Mouse (Mus musculus) bone marrow macrophage, adult 2 months (primary cell): ENCODE measurements around the gene Slc9c1. TPM values are rescaled to one million over a fixed set of nuclear protein-coding genes. Genes with fewer than 3 reads are reported as not detected.

Experiments used
- H3K27ac ChIP-seq: 2 replicates; pipeline ENCODE4 v1.5.1; 2012; ENCODE audit warnings: low read depth, low read length; ENCODE audit not compliant: insufficient read depth
- H3K4me1 ChIP-seq: 2 replicates; pipeline ENCODE4 v1.6.1; 2012; ENCODE audit warnings: low read length; ENCODE audit not compliant: control insufficient read depth, insufficient read depth
- H3K4me3 ChIP-seq: 2 replicates; pipeline ENCODE4 v1.5.1; 2012; ENCODE audit warnings: mild to moderate bottlenecking, low read length, moderate library complexity; ENCODE audit not compliant: insufficient read depth
- CTCF ChIP-seq: IDR thresholded peaks from 2 replicates; pipeline ENCODE4 v1.5.1; 2012; ENCODE audit warnings: low read depth, mild to moderate bottlenecking, low read length, moderate library complexity
- POLR2A ChIP-seq: IDR thresholded peaks from 2 replicates; pipeline ENCODE4 v1.6.1; 2012; ENCODE audit warnings: mild to moderate bottlenecking, low read depth, low read length, borderline replicate concordance
- polyA plus RNA-seq: library from polyadenylated mRNA; stranded (reverse); fragments of >200 nt; gene quantifications from 2 replicates; pipeline ENCODE4 v1.2.4, GENCODE M21; 2012; ENCODE audit not compliant: missing spikeins, insufficient read depth, insufficient read length

Slc9c1 gene
- polyA plus RNA-seq, 1 experiment, result not detected

DNA sequence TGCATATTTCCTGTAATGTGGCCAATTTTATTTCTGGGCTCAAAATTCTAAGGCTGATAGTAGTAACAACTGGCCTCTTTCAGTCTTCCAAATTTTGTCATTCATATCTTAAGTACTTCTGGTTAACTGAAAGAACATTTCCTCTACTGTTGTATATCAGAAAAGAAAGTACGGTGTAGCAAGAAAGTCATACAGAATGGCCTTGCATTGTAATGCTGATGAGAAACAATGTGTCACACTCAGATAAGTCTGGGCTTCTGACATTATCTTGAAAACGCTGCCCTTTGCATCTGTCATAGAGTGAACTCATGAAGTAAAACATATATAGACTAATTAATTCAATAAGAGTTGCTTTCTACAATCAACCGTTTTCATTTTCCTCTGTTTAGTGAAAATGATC is 37.2 kb downstream of the Slc9c1 start:
- Histone ChIP-seq H3K4me3 (no peak overlapping the region), H3K27ac (no peak overlapping the region)
- no peak for TF ChIP-seq CTCF
- no peak for TF ChIP-seq POLR2A

DNA sequence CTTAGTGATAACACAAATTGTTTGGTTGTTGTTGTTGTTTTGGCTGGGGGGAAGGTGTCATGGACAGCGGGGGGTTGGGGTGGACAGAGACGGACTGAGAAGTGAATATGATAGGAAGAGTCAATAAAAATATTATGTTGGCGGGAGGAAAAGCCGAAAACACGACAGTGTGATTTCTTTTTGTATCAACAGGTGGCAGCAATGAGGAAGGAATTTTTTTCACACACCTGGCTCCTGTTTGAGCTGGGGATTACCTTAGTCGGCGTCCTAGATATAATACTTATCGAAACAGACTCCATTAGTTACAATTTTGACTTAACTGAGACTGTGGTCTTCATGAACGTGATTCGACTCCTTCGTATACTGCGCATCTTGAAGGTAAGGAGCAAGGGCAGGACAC is 44.8 kb downstream of the Slc9c1 start:
- TF ChIP-seq POLR2A (no peak), CTCF (no peak)
- Histone ChIP-seq H3K27ac (no peak overlapping the region), H3K4me1 (no peaks in the 10 kb centered on the region), H3K4me3 (no peak overlapping the region)

More for the DNA sequence above, 37.2 kb downstream of the Slc9c1 start:
- H3K4me1 ChIP-seq, result no peaks in the 10 kb centered on the region

DNA sequence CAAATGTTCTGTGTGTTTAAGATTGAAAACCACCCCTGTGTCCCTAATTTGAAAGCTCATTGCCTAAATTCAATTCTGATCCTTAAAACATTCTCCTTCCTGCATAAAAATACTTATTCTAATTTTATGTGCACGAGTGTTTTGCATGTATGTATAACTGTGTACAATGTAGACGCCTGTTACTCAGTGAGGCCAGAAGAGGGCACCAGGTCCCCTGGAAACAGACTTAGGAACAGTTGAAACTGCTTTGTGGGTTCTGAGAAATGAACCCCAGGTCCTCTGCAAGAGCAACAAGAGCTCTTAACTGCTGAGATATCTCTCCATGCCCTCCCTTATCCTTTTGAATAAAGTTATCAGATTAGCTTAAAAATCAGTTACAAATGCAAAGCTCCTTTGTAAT is 47.4 kb downstream of the Slc9c1 start:
- Histone ChIP-seq H3K4me1 (no peaks in the 10 kb centered on the region), H3K27ac (no peak overlapping the region), H3K4me3 (no peak overlapping the region)
- TF ChIP-seq CTCF, result peak; percentile 11; the same call in 1 of the 2 replicates
- TF ChIP-seq POLR2A, result no peak

DNA sequence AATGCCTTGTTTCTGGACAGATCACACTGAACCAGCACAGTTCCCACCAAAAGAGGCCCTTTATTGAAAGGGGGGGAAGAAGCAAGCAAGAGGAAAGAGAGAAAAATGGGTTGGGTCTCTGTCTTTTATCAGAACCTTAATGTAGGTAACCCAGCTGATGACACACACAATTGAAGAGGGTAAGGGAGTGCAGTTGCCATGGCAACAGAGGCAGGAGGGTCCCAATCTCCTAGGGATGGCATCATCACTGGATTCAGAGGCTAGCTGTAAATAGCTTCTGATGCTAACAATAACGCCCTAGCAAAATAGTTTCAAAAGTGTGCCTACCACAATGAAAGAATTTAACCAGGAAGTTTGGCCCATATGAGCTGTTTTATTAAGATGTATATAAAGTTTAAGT is 58.5 kb downstream of the Slc9c1 start:
- H3K4me3 ChIP-seq, result no peak overlapping the region
- TF ChIP-seq POLR2A (no peak), CTCF (no peak)
- H3K27ac ChIP-seq, result no peak overlapping the region
- H3K4me1 ChIP-seq, result no peaks in the 10 kb centered on the region

DNA sequence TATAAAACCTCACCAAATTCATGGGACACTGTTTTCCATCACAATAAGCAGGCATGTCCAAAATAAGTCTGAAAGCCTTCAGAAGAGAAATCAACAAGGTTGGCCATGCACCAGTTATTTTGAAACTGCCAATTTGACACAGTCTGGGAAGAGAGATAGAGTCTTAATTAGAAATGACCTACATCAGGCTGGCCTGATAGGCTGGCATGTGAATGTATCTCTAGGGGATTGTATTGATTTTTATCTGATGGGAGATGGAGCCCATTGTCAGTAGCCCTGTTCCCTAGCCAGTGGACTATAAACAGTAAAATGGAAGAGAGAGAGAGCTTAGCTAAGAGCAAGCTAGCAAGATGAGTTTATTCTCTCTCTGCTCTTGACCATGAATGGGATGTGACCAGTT is 60.4 kb downstream of the Slc9c1 start:
- Histone ChIP-seq H3K4me3 (no peak overlapping the region), H3K4me1 (no peaks in the 10 kb centered on the region), H3K27ac (no peak overlapping the region)
- TF ChIP-seq CTCF, result no peak
- no peak for TF ChIP-seq POLR2A

DNA sequence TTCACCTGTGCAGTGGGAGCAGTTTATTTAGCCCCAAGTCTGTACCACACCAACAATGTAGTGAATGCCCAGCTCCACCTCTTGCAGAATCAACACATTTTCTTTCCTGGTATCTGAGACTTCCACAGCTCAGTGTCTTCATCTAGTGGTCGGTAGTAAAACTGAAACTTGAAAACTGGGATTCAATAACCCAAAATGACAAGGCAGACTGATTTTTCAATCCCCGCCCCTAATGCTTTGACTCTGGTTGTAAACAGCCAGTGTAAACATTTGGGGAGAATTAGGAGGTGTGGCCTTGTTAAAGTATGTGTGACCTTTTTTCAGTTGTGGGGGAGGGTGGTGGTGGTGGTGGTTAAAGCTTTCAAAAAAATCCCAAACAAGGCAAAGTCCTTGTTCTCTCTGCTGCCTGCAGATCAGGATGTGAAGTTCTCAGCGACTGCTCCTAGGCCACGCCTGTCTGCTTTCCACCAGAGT is 73.4 kb downstream of the Slc9c1 start:
- Histone ChIP-seq H3K4me1 (no peaks in the 10 kb centered on the region), H3K4me3 (no peak overlapping the region), H3K27ac (no peak overlapping the region)
- no peak for TF ChIP-seq CTCF
- TF ChIP-seq POLR2A, result no peak

GRCm38 (mm10) chr16:45609300-45609699 is 74.2 kb downstream of the Slc9c1 start:
- Histone ChIP-seq H3K4me3 (no peak overlapping the region), H3K27ac (no peak overlapping the region), H3K4me1 (no peaks in the 10 kb centered on the region)
- peak; percentile 33; the same call in 1 of the 2 replicates for TF ChIP-seq CTCF
- no peak for TF ChIP-seq POLR2A

DNA sequence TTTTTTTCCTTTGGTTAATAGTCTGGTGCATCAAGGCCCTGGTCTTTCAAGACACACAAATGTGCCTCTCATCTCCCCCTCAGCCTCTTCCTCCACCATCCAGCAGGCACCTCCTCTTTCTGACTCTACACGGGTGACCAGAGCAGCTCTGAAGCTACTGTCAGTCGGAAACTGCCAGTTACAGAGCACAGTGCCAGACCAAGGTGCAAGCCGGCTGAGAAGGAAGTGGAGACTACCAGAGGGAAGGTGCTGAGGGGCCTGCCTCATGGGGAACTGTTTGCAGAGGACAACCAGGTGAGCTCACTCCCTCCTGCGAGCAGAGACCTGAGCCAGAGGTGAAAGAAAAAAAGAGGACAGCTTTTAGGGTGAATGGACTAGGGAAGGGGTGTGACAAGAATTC is 75.2 kb downstream of the Slc9c1 start, which contains the start of gene Gcsam:
Gcsam (plus strand) TSS at position 114 of the 400 bp plus-strand sequence.
- H3K27ac ChIP-seq, result no peak within 1 kb of the TSS
- TF ChIP-seq POLR2A (no peak), CTCF (no peak)
- H3K4me3 ChIP-seq, result no peak within 1 kb of the TSS
- no peaks in the 10 kb centered on the region for H3K4me1 ChIP-seq

GRCm38 (mm10) chr16:45613247-45613646 is 78.1 kb downstream of the Slc9c1 start:
- no peak for TF ChIP-seq POLR2A
- no peak for TF ChIP-seq CTCF
- no peak overlapping the region for H3K27ac ChIP-seq
- no peak overlapping the region for H3K4me3 ChIP-seq
- no peaks in the 10 kb centered on the region for H3K4me1 ChIP-seq

- H3K4me3 ChIP-seq, result no peak overlapping the region
- no peaks in the 10 kb centered on the region for H3K4me1 ChIP-seq
- no peak overlapping the region for H3K27ac ChIP-seq
- no peak for TF ChIP-seq CTCF
- TF ChIP-seq POLR2A, result no peak
These were observed 80.8 kb downstream of the Slc9c1 start for GRCm38 (mm10) chr16:45615944-45616343.
